Mouse (Mus musculus): ENCODE results near the gene Ces4a.
"Not testable (repeated sequence)": the region's sequence is repeated elsewhere in the genome, so short reads cannot be mapped to it uniquely, and the experiment has no call there.

Gene Ces4a

DNA sequence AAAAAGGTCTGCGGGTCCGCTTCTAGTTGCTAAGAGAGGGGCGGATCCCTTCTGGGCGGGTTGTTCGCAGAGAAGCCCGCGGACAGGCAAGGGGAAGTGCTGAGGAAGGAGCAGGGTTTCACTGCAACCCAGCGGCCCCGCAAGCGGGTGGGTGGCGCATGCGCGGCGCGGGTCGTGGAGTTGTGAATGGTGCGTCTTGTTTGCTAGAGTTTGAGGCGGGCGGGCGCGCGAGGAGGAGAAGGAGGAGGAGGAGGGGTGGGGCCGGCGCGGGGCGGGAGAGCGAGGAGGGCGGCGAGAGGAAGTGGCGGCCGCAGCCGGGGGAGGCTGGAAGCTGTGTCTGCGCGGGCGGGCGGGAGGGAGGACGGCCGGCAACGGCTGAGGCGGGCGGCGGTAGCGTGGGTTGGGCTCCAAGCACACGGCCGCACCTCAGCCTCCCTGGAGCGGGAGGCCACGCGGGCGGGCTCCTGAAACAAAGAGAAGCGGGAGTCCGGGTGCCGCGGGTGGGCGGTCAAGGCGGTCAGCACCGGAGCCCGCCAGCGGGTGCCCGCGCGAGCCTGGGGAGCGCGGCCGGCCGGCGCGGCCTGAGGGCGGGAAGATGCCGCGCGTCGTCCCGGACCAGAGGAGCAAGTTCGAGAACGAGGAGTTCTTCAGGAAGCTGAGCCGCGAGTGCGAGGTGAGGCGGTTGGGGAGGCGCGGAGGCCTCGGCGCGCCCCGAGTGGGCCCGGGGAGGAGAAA, 38.9 kb downstream of the Ces4a start, which contains the start of gene Cbfb:
Cbfb (plus strand) TSS at position 294 of the 735 bp plus-strand sequence.
- DNase-seq: peak; percentile 98

DNA sequence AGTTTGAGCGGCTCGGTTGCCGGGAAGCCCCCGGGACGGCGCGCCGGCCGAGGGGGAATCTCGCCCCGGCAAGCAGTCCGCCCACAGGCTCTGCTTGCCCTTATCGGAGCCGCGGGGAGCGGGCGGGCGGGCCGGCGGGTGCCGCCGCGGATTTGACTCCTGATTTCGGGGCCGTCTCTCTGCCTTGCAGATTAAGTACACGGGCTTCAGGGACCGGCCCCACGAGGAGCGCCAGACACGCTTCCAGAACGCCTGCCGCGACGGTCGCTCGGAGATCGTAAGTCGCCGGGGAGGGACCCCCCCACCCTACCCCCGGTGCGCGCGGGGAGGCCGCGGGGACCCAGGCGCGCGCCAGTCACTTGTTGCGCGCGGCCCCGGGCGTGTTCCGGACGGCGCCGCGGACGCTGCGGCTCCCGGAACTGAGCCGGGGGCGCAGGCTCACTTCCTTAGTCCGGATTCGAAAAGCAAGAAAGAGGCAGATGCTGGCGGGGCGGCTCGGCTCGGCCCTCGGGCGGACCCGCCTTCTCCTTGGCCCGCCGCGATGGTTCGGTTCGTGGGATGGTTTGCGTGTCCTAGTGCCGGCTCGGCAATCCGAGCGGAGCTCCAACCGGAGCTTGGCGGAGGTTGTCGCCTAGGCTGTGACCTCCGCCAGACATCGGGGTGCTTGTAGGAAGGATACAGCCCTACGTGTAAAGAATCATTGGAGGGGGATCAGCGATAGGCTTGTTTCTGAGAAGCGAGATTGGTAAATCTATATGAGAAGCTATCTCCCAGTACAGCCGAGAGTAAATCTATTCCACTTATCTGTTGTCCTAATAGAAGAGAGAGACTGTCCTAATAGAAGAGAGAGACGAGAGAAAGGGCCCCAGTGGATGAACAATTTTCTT, 39.8 kb downstream of the Ces4a start:
- DNase-seq: peak; percentile 75

DNA sequence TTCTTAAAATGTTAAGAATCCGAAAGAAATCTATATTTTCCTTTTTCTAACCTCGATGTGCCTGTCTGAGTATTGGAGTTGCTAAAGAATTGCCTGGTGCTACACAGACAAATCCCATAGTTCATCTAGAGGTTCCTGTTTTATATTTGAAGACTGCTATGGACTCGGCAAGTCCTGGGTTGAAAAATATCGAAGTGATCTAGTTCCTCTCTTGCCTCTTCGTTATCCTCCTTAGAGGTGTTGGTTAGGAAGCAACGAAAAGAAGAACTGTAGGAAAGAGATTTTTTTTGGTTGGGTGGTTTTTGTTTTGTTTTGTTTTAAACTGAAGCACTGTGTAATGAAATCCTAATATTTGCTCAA, 40.4 kb downstream of the Ces4a start:
- no peak for DNase-seq

DNA sequence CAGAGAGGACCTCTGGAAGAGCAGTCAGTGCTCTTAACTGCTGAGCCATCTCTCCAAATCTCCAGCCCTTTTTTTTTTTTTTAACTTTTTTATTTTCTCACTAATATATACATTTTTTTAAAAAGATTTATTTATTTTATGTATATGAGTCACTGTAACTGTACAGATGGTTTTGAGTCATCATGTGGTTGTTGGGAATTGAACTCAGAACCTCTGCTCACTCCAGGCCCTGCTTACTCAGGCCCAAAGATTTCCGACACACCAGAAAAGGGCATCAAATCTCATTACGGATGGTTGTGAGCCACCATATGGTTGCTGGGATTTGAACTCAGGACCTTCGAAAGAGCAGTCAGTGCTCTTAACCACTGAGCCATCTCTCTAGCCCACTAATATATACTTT, 43.7 kb downstream of the Ces4a start:
- not testable (repeated sequence) for DNase-seq

DNA sequence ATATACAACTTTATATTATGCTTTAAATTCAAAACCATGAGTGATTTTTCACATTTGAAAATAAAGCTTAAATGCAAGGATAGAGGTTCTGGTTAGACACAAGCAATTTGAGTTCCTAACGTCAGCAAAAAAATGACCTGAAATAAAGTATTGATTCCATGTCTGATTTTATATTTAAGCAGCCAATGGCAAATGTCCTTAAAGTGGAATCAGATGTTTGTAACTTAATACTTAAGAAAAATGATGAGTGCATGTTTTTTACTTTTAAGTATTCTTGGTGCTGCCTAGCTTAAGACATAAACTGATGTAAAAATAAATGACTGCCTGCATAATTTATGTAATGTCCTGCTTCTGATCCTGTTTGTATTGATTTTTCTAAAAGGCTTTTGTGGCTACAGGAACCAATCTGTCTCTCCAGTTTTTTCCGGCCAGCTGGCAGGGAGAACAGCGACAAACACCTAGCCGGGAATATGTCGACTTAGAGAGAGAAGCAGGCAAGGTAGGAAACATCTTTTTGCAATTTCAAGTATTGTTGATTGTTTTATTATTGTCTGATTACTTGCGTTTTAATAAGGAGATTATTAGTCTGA, 46.7 kb downstream of the Ces4a start:
- DNase-seq: no peak

DNA sequence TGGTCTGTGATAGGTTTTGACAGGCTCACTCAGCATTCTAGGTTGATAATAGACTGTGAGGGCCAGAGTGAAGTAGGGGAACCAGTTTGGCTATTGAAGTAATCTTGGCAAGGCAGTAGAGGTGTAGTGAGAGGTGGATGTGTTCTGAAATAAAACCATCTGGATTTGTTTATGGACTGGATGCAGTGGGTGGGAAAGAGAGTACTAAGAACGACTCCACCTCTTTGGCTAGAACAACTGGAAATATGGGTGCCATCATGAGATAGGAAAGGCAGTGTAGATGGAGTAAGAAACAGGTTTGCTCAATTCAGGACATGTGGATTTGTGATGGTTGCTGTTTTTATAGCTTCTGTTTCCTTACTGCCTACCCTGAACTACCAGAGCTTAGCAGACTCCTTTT, 50.6 kb downstream of the Ces4a start:
- no peak for DNase-seq

DNA sequence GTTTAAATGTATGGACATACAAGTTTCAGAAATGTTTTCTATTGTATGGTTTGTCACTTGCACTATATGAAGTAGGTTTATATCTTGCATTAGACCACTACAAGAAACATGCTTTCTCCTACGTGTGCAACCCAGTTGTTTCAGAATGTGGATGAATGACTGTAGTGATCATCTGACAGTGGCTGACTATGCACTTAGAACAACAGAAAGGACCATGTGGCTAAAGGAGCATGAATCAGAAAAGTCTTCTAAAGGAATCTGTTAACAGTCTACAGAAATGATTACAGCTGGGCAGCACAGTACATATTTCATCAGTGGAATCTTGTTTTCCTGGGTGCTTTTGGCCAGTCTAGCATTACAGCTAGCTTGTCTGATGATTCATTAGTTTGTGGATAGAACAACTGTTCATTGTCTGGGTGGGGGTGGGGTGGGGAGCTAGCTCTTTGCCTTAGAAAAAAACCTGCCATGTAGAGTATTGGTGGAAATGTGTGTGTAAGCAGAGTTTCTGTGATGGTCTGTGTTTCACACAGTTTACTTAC, 54.9 kb downstream of the Ces4a start:
- peak; percentile 37 for DNase-seq

DNA sequence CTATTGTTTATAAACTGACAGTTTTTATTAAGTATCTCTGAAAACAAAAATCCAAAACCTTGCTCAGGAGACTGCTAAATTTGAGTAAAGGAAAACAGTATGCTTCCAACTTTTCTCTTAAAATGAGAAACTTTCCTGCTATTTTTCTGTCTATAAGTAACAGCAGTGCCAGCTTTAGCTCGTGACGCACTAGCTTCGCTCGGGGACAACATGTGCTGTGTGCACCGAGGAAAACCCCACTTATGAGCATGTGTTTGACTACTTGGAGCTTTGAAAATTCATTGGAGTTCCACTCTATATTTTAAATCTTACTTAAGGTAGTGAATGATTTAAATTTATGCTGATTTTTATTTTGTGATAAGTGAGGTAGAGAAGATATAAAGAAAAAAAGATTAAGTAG, 60.6 kb downstream of the Ces4a start:
- DNase-seq: no peak

Measured in retina, postnatal 1 day (tissue).